Mouse (Mus musculus) heart, postnatal 36 days (tissue): ENCODE data around the gene Otud7b. TPM values are rescaled to one million over a fixed set of nuclear protein-coding genes. Genes with fewer than 3 reads are reported as not detected.
"Not testable (repeated sequence)": the region's sequence is repeated elsewhere in the genome, so short reads cannot be mapped to it uniquely, and the experiment has no call there.

ENCODE experiments used
- DNase-seq, 2 experiments: peaks; one replicate each; pipeline ENCODE4 v3.0.0; 2021 to 2022
- intact Hi-C: fragments of 180-260 bp; cut with DNase I; formaldehyde crosslinking; loops from one replicate; pipeline ENCODE4 v1.15.1; 2025
- total RNA-seq, 2 experiments: library from RNA; stranded (reverse); gene quantifications; 2 replicates each; pipeline ENCODE4 v1.2.3; 2021

Gene Otud7b
- total RNA-seq, 2 experiments from 2014 or later: 56.7 to 67.6 TPM

GRCm38 (mm10) chr3:96173185-96173584, 68.9 kb downstream of the Otud7b start:
- intact Hi-C loops: loop anchor here (2.0 kb wide), 1 partner anchor 46 kb away; the partner anchor contains the start of genes Bola1 and Hist2h2ab
- no peak for DNase-seq

DNA sequence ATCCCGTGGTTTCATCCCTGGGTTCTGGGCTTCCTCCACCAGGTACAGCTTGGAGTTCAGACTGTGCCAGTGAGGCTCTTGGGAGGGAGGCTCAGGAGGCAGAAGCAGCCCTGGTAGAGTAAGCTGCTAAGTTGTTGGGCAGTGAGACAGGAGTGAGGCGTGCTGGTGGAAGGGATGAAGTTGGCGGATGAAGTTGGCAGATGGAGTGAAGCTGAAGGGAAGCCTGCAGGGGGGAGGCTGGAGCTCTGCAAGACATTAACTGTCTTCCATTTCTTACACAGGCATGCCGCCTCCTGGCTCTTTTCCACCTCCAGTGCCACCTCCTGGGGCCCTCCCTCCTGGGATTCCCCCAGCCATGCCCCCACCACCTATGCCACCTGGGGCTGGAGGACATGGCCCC, 69.7 kb downstream of the Otud7b start:
- intact Hi-C loops: not testable (repeated sequence)

GRCm38 (mm10) chr3:96175251-96175650, 70.9 kb downstream of the Otud7b start:
- DNase-seq: no peak
- intact Hi-C loops: no loop called here

More for the DNA sequence above, 69.7 kb downstream of the Otud7b start:
- DNase-seq: not testable (repeated sequence)

GRCm38 (mm10) chr3:96178427-96178826, 74.1 kb downstream of the Otud7b start:
- intact Hi-C loops: no loop called here
- no peak for DNase-seq

DNA sequence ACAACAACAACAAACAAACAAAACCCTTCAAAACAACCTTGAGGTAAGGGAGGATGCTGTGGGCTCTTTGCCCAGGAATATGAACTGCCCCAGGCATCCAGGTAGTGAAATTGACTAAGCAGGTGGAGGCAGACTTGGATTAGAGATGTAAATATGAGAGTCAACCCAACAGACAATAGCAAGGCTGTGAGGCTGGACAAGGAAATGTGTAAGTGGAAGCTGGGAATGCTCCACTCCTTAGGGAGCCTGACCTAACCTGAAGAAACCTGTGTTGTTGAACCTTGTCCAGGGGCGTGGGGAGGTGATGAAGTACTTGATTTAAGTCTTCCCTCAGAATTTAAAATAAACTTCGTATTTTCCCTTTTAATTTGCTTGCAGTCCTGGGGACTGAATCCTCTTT, 74.6 kb downstream of the Otud7b start:
- DNase-seq: no peak
- intact Hi-C loops: no loop called here

GRCm38 (mm10) chr3:96179531-96179930, 75.2 kb downstream of the Otud7b start:
- intact Hi-C loops: no loop called here
- DNase-seq: no peak

- DNase-seq: peak in 1 of 2 experiments; percentile 44
- intact Hi-C loops: no loop called here
These were observed 76.6 kb downstream of the Otud7b start, which contains the start of gene Sv2a for GRCm38 (mm10) chr3:96180727-96181477. Gene Sv2a, plus strand, starts transcription at chr3:96181151.

DNA sequence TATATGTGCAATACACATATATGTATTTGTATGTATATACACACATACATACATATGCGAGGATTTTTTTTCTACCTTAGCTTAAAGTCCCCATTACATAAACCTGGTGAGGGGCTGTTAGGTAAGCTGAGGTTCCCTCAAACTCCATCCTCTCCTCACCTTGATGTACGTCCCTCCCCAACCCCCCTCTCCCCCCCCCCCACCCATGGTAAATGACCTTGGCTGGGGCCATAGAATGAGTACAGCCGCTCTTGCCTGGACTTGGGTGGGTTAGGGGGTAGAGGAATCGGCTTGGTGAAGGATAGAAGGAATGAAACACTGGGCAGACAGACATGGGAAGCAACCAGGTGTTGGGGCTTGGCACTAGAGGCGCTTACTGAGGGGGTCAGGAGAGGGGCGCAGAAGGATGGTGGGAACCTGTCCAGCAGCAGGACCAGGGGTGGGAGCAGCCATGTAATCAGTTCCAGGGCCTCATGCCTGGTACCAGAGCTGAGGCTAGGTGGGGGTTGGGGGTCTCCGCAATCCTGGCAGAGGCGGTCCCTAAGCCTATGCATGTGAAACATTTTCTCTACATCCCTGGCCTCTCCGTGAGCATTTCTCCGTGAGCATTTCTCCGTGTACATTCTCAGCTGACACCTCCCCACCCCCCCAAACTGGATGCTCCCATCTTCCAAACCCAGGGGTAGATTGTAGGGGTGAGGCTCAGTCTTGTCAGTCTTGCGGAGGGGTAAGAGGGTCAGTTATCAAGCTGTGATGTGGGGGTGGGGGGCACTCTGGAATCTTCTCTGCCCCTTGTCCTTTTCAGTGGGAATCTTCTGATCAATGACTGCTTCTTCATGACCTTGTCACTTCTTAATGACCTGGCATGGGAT, 77.4 kb downstream of the Otud7b start:
- intact Hi-C loops: no loop called here

DNA sequence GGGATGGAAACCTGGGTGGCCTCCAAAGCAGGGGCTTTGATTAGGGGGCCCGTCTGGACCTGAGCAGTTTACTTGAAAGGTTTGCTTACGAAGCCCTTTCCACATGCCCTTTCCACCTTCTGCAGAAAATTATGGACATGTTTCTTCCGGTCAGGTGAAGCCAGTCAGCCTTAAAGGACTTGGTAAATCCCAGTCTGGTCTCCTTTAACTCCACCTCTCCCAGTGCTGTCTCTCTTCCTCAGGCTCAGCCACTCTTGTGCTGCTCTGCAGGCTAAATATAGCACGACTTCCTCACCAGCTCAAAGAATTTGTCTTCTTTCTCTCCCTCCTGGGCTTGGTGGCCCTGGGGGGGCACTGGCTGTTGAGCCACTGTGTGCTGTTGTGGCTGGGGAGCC, 78.1 kb downstream of the Otud7b start:
- DNase-seq: no peak
- intact Hi-C loops: no loop called here

More for the DNA sequence above, 77.4 kb downstream of the Otud7b start:
- DNase-seq: no peak

GRCm38 (mm10) chr3:96192977-96193376, 88.7 kb downstream of the Otud7b start:
- intact Hi-C loops: no loop called here
- no peak for DNase-seq

DNA sequence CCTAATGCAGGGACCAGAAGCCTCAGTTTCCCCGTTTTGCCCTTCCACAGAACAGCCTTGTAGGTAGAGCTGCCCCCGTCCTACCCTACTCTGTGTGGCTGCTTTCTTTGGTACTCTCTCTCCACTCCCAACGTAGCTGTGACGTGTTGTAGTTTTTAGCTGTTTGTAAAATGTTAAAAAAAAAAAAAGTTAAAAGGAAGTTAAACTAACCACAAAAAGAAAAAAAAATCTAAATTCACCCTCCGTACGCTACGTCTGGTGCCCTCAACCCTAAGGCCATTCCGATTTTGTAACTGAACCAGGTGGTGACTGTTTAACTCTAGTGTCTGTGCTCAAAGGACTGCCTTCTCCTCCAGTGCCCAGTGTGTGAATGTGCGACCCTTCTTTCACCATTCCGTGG, 90.6 kb downstream of the Otud7b start:
- no peak for DNase-seq
- intact Hi-C loops: no loop called here

DNA sequence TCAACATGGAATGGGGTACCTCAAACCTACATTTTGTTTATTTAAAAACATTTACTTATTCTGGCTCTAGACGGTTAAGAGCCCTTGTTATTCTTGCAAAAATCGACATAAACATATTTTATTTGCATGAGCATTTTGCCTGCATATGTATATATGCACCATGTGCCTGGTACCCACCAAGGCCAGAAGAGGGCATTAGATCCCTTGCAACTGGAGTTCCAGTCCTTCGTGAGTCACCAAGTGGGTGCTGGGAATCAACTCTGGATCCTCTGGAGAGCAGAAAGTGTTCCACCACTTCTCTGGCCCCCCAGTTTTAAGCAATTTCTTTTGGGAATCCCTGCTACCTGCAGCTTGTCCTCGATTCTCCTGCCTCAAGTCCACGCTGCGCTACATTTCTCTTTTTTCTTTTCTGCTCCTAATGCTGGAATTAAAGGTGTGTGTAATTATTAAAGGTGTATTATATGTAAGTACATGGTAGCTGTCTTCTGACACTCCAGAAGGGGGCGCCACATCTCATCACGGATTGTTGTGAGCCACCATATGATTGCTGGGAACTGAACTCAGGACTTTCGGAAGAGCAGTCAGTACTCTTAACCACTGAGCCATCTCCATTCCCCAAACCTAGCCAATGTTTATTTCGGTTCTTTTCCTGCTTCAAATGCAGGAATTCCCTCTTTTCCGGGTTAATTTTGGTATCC, 91.4 kb downstream of the Otud7b start:
- DNase-seq: no peak
- intact Hi-C loops: no loop called here

- DNase-seq: no peak
These were observed 92.3 kb downstream of the Otud7b start for GRCm38 (mm10) chr3:96196437-96197128.

DNA sequence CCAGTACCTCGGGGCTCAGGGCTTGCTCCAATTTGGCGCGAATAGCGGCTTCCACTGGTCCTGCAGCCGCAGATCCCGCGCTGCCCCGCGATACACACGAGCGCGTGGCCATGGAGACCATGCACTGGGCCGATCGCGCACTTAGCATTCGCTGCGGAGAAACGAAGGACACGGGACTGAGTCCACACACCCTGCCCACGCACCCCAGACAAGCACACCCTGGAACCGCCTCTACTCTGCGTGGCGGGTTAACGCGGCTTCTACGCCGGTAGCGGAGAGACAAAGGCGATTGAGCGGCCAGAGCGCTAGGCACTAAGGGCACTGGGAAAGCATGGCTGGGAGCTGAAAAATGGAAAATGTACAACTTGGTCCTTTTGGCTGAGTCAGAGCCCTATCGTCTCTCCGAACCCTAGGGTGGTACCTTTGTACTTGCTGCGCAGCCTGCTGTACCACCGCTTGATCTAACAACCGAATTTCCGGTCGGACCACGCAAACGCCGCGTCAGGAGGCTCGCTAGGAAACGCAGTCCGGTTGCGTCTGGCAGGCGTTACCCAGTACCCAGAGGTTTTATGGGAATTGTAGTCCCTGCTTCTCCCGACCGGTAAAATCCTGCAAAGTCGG, 92.9 kb downstream of the Otud7b start:
- intact Hi-C loops: no loop called here
- peak; percentile 85 for DNase-seq

More at GRCm38 (mm10) chr3:96196437-96197128, 92.3 kb downstream of the Otud7b start:
- intact Hi-C loops: no loop called here

DNA sequence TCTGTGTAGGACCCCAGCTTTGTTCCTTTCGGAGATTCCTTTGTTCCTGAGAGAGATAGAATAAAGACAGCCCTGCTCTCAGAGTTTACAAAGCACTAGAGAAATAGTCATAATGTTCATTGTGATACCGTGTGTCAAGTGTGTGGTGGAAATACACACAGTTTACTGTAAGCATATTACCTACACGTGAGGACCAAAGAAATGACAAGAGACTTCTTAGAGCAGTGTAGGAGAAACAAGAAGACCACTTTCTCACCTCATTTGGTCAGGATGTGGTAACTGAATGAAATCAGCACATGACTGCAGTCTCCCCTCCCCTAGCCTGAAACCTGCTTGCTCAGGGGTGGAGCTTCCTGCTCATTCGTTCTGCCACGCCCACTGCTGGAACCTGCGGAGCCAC, 93.9 kb downstream of the Otud7b start:
- DNase-seq: no peak
- intact Hi-C loops: no loop called here

DNA sequence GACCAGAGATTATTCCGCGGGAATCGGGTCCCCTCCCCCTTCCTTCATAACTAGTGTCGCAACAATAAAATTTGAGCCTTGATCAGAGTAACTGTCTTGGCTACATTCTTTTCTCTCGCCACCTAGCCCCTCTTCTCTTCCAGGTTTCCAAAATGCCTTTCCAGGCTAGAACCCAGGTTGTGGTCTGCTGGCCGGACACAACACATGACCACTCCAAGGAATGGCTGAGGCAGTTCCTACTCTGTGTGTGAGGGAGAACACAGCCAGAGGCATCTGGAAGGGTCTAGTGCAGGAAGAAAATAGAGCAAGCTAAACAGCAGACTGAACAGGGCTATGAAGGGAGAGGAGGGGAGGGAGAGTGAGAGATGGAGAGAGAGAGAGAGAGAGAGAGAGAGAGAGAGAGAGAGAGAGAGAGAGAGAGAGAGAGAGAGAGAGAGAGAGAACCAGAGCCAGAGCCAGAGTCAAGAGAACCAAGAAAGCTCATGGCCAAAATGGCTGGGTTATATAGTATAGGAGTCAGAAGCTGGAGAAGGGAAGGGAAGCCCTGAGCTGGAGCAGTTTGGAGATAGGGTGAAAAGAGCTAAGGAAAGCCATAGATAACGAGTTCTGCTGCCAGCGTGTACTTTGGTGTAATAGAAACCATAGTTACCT, 94.4 kb downstream of the Otud7b start:
- intact Hi-C loops, DNase-seq: not testable (repeated sequence)

DNA sequence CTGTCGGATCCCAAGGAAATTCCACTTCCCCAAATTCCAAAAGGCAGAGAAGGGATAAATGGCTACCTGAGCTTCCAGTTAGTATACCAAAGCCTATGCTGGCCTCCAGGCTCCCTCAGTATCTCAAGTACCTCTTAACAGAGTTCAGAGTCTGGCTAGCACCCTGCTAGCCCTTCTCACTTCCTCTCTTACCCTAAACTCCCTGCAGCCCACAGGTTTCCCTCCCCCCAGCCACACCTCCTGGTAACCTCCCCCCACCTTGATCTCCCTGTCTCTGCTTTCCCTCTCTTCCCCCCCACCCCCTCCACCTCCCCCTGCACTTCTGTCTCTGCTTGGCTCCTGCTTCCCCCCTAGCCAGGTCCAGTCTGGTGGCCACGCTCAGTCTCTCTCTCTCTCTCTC, 95.4 kb downstream of the Otud7b start:
- no peak for DNase-seq
- intact Hi-C loops: no loop called here

DNA sequence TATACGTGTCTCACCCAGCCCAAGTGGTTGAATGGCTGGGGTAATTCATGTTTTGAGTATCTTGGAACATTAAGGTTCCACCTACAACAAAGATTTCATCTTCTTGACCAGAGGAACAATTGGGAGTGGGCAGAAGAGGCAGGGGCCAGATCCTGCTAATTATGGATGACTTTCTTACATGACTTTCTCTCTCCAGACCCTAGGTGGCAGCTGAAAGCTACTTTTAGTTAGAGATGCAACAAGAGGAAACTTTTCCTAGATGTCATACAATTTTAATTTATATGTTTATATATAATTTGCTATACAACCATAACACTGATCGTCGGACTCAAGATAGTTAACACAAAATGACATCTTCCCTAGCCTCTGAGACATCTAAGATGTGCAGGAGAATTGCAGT, 103.5 kb downstream of the Otud7b start:
- intact Hi-C loops: no loop called here
- DNase-seq: no peak

- DNase-seq: no peak
- intact Hi-C loops: no loop called here
These were observed 104.9 kb downstream of the Otud7b start for GRCm38 (mm10) chr3:96209242-96209641.
